Mouse (Mus musculus) liver, adult 10 weeks (tissue): ENCODE results near the gene Olfr310. TPM values are rescaled to one million over a fixed set of nuclear protein-coding genes. Genes with fewer than 3 reads are reported as not detected.

Experiments used
- polyA plus RNA-seq: library from polyadenylated mRNA; stranded (reverse); fragments of 350-450 nt; fragmentation: Illumina TruSeq; extraction: RNeasy Lipid Tissue Mini Kit (QIAGEN cat#74804); gene quantifications from one replicate; pipeline ENCODE4 v1.2.3, GENCODE M21; 2014; ENCODE audit warnings: low read depth, low replicate concordance

The Olfr310 gene
- polyA plus RNA-seq = not detected

GRCm38 (mm10) chr7:86277072-86277471 is at the start of gene Olfr310:
TSS of gene Olfr310 (minus strand) at chr7:86277172.

GRCm38 (mm10) chr7:86325530-86325929 is 48.6 kb upstream of the Olfr310 start, which contains the start of gene Olfr308:
TSS of gene Olfr308 (minus strand) at chr7:86325630.

GRCm38 (mm10) chr7:86313608-86314007 is 36.6 kb upstream of the Olfr310 start, which contains the start of gene Olfr309:
TSS of gene Olfr309 (minus strand) at chr7:86313708.

GRCm38 (mm10) chr7:86246208-86246607 is 30.8 kb downstream of the Olfr310 start, which contains the start of gene Vmn2r76:
TSS of gene Vmn2r76 (minus strand) at chr7:86246308.

Other genes with a start within 250 kb of the Olfr310 start
- gene Vmn2r75, start 105.4 kb downstream of the Olfr310 start, polyA plus RNA-seq = not detected
- gene Vmn2r76, start 30.9 kb downstream of the Olfr310 start, polyA plus RNA-seq = not detected
- not detected for gene Olfr309, start 36.5 kb upstream of the Olfr310 start, polyA plus RNA-seq
- gene Olfr308, start 48.5 kb upstream of the Olfr310 start, polyA plus RNA-seq = not detected
- gene Olfr307, start 60.4 kb upstream of the Olfr310 start, polyA plus RNA-seq = not detected
- gene Olfr305, start 89.8 kb upstream of the Olfr310 start, polyA plus RNA-seq = not detected
- not detected for gene Olfr304, start 109.5 kb upstream of the Olfr310 start, polyA plus RNA-seq
- not detected for gene Olfr303, start 120.6 kb upstream of the Olfr310 start, polyA plus RNA-seq
- gene Olfr301, start 126.7 kb upstream of the Olfr310 start, polyA plus RNA-seq = not detected
- not detected for gene Olfr299, start 182.7 kb upstream of the Olfr310 start, polyA plus RNA-seq
- not detected for gene Olfr298, start 215.3 kb upstream of the Olfr310 start, polyA plus RNA-seq
- not detected for gene Olfr297, start 242.8 kb upstream of the Olfr310 start, polyA plus RNA-seq